Mouse (Mus musculus): ENCODE measurements around the gene Ctnna3.

- TF ChIP-seq CTCF (IDR thresholded peaks at IDR 0.05; ENCODE audit: borderline replicate concordance, insufficient read depth, low read depth, low read length), result no peak
- no peak for TF ChIP-seq POLR2A (IDR thresholded peaks at IDR 0.05; ENCODE audit: borderline replicate concordance, insufficient read depth, low read length)
These were observed 46.3 kb downstream of the Ctnna3 start for GRCm38 (mm10) chr10:63476167-63476647.
